Mouse (Mus musculus): ENCODE data around the gene Epn3. TPM values are rescaled to one million over a fixed set of nuclear protein-coding genes. Genes with fewer than 3 reads are reported as not detected.

The Epn3 gene
- polyA plus RNA-seq (2017; shearing (Covaris generic)): not detected

GRCm38 (mm10) chr11:94499661-94500152 is at the start of gene Epn3:
TSS of gene Epn3 (minus strand) at chr11:94499974.

GRCm38 (mm10) chr11:94548888-94549690 is 49.3 kb upstream of the Epn3 start, which contains the start of gene Rsad1:
TSS of gene Rsad1 (minus strand) at chr11:94549255.

GRCm38 (mm10) chr11:94521219-94521843 is 21.6 kb upstream of the Epn3 start, which contains the start of gene Mycbpap:
TSS of gene Mycbpap (minus strand) at chr11:94521742.

GRCm38 (mm10) chr11:94486001-94486400 is 13.8 kb downstream of the Epn3 start, which contains the start of gene Spata20:
TSS of gene Spata20 (minus strand) at chr11:94486179.

GRCm38 (mm10) chr11:94473707-94474543 is 25.8 kb downstream of the Epn3 start, which contains the start of gene Cacna1g:
TSS of gene Cacna1g (minus strand) at chr11:94474198.

Other genes with a start within 250 kb of the Epn3 start
- 1.2 TPM for gene Gm21885, start 218.1 kb downstream of the Epn3 start, polyA plus RNA-seq (2017; shearing (Covaris generic))
- gene Luc7l3, start 178.0 kb downstream of the Epn3 start, polyA plus RNA-seq (2017; shearing (Covaris generic)): 115 TPM
- 6.3 TPM for gene Ankrd40, start 172.0 kb downstream of the Epn3 start, polyA plus RNA-seq (2017; shearing (Covaris generic))
- gene Abcc3, start 107.0 kb downstream of the Epn3 start, polyA plus RNA-seq (2017; shearing (Covaris generic)): 4.0 TPM
- not detected for gene Cacna1g, start 25.8 kb downstream of the Epn3 start, polyA plus RNA-seq (2017; shearing (Covaris generic))
- not detected for gene Spata20, start 13.8 kb downstream of the Epn3 start, polyA plus RNA-seq (2017; shearing (Covaris generic))
- gene Mycbpap, start 21.8 kb upstream of the Epn3 start, polyA plus RNA-seq (2017; shearing (Covaris generic)): 0.78 TPM
- 3.1 TPM for gene Rsad1, start 49.3 kb upstream of the Epn3 start, polyA plus RNA-seq (2017; shearing (Covaris generic))
- gene Chad, start 65.1 kb upstream of the Epn3 start, polyA plus RNA-seq (2017; shearing (Covaris generic)): not detected
- 7.7 TPM for gene Acsf2, start 101.9 kb upstream of the Epn3 start, polyA plus RNA-seq (2017; shearing (Covaris generic))
- gene Lrrc59, start 129.8 kb upstream of the Epn3 start, polyA plus RNA-seq (2017; shearing (Covaris generic)): 9.3 TPM
- 69.6 TPM for gene Mrpl27, start 153.8 kb upstream of the Epn3 start, polyA plus RNA-seq (2017; shearing (Covaris generic))
- gene Eme1, start 154.0 kb upstream of the Epn3 start, polyA plus RNA-seq (2017; shearing (Covaris generic)): 1.5 TPM
- gene Xylt2, start 177.5 kb upstream of the Epn3 start, polyA plus RNA-seq (2017; shearing (Covaris generic)): 15.8 TPM
- not detected for gene Gm11541, start 204.5 kb upstream of the Epn3 start, polyA plus RNA-seq (2017; shearing (Covaris generic))
- not detected for gene Cdc34b, start 241.8 kb upstream of the Epn3 start, polyA plus RNA-seq (2017; shearing (Covaris generic))